Mouse (Mus musculus) intestine, postnatal 0 days (tissue): ENCODE measurements at regions not wholly inside any gene's neighbourhood (a gene's known extent, or its start where the extent isn't known, plus 50 kb on each side); places are given as distances from the start of the nearest gene placed in this dataset.

Source experiments
- ATAC-seq: fragments of 200-750 bp; cut with Nextera tagmentation; 2 replicates; pipeline ENCODE4 v1.8.0; 2017; ENCODE audit warnings: mild to moderate bottlenecking, moderate TSS enrichment, moderate library complexity
- H3K27ac ChIP-seq: fragments of 300-500 bp; sonication (generic); 2 replicates; pipeline ENCODE4 v1.5.1; 2014; ENCODE audit warnings: mild to moderate bottlenecking, low read depth, low read length, moderate library complexity
- H3K27me3 ChIP-seq: fragments of 300-500 bp; sonication (generic); replicated peaks from 2 replicates; pipeline ENCODE4 v1.6.1; 2014; ENCODE audit warnings: low read length, mixed read lengths; ENCODE audit not compliant: control insufficient read depth, insufficient read depth
- H3K36me3 ChIP-seq: fragments of 300-500 bp; sonication (generic); 2 replicates; pipeline ENCODE4 v1.6.1; 2014; ENCODE audit warnings: mild to moderate bottlenecking, moderate library complexity; ENCODE audit not compliant: control insufficient read depth, insufficient read depth
- H3K4me1 ChIP-seq: fragments of 300-500 bp; sonication (generic); replicated peaks from 2 replicates; pipeline ENCODE4 v1.6.1; 2014; ENCODE audit warnings: antibody characterized with exemption, low read length, mixed read lengths; ENCODE audit not compliant: control insufficient read depth, insufficient read depth
- H3K4me2 ChIP-seq: fragments of 300-500 bp; sonication (generic); replicated peaks from 2 replicates; pipeline ENCODE4 v1.6.1; 2014; ENCODE audit warnings: low read depth, mild to moderate bottlenecking, moderate library complexity
- H3K4me3 ChIP-seq: fragments of 300-500 bp; sonication (generic); 2 replicates; pipeline ENCODE4 v1.5.1; 2014; ENCODE audit warnings: low read depth, low read length
- H3K9ac ChIP-seq: fragments of 300-500 bp; sonication (generic); 2 replicates; pipeline ENCODE4 v1.6.1; 2014; ENCODE audit warnings: mild to moderate bottlenecking, low read depth, low read length
- H3K9me3 ChIP-seq: fragments of 300-500 bp; sonication (generic); 2 replicates; pipeline ENCODE4 v1.6.1; 2016; ENCODE audit warnings: mixed run types; ENCODE audit not compliant: control insufficient read depth
- CTCF ChIP-seq: sonication (generic); IDR thresholded peaks from 2 replicates; pipeline ENCODE4 v1.5.1; 2016; ENCODE audit warnings: low read depth, mild to moderate bottlenecking, control low read depth, antibody characterized with exemption, moderate library complexity
- WGBS: fragments of 180-500 bp; shearing (Covaris S2); extraction: QIAGEN DNeasy Blood & Tissue Kit; methylation state at CpG from one replicate; pipeline ENCODE4 v1.1.7; 2014; 5-methylcytosine and 5-hydroxymethylcytosine counted together

GRCm38 (mm10) chr1:133981185-133981584 lies 55.9 kb upstream of the Fmod start:
- Histone ChIP-seq H3K4me3 (no peak overlapping the region), H3K9ac (no peak overlapping the region), H3K27ac (no peak overlapping the region), H3K36me3 (no peaks in the 10 kb centered on the region), H3K4me1 (no peaks in the 10 kb centered on the region), H3K4me2 (no peak overlapping the region), H3K9me3 (no peaks in the 10 kb centered on the region), H3K27me3 (no peaks in the 10 kb centered on the region)
- TF ChIP-seq CTCF, result no peak
- ATAC-seq, result no peak
- WGBS, result 82% methylated on average over 4 of the region's 4 CpGs

GRCm38 (mm10) chr1:133978271-133978988 lies 57.2 kb upstream of the Prelp start:
- Histone ChIP-seq H3K4me2 (no peak overlapping the region), H3K27ac (no peak overlapping the region), H3K4me1 (no peaks in the 10 kb centered on the region), H3K4me3 (no peak overlapping the region), H3K27me3 (no peaks in the 10 kb centered on the region), H3K36me3 (no peaks in the 10 kb centered on the region), H3K9me3 (no peaks in the 10 kb centered on the region), H3K9ac (no peak overlapping the region)
- WGBS, result 44% methylated on average over 11 of the region's 11 CpGs
- peak; percentile 33; the same call in 1 of the 2 replicates for ATAC-seq
- TF ChIP-seq CTCF, result no peak

- no peak overlapping the region for H3K9ac ChIP-seq
- 76% methylated on average over 7 of the region's 7 CpGs for WGBS
- no peak for ATAC-seq
Measured at GRCm38 (mm10) chr1:133977260-133977659, 56.0 kb upstream of the Prelp start.

GRCm38 (mm10) chr1:133973801-133974200 lies 52.6 kb upstream of the Prelp start:
- 64% methylated on average over 2 of the region's 2 CpGs for WGBS
- H3K36me3 ChIP-seq, result no peaks in the 10 kb centered on the region
- H3K9ac ChIP-seq, result no peak overlapping the region
- H3K4me1 ChIP-seq, result no peaks in the 10 kb centered on the region
- no peak overlapping the region for H3K4me3 ChIP-seq
- H3K4me2 ChIP-seq, result no peak overlapping the region
- peaks cover 3% of the 10 kb centered on the region; the same call in 1 of the 2 replicates for H3K27me3 ChIP-seq
- no peaks in the 10 kb centered on the region for H3K9me3 ChIP-seq
- no peak overlapping the region for H3K27ac ChIP-seq
- ATAC-seq, result no peak
- no peak for TF ChIP-seq CTCF

More at GRCm38 (mm10) chr1:133977260-133977659, 56.0 kb upstream of the Prelp start:
- no peak overlapping the region for H3K4me2 ChIP-seq
- no peaks in the 10 kb centered on the region for H3K27me3 ChIP-seq
- H3K9me3 ChIP-seq, result no peaks in the 10 kb centered on the region
- no peaks in the 10 kb centered on the region for H3K36me3 ChIP-seq
- no peak for TF ChIP-seq CTCF
- H3K4me1 ChIP-seq, result no peaks in the 10 kb centered on the region
- H3K4me3 ChIP-seq, result no peak overlapping the region
- H3K27ac ChIP-seq, result no peak overlapping the region

GRCm38 (mm10) chr1:133971290-133971689 lies 50.1 kb upstream of the Prelp start:
- Histone ChIP-seq H3K9me3 (no peaks in the 10 kb centered on the region), H3K9ac (no peak overlapping the region), H3K27ac (no peak overlapping the region), H3K4me3 (no peak overlapping the region), H3K36me3 (no peaks in the 10 kb centered on the region), H3K4me2 (no peak overlapping the region), H3K4me1 (no peaks in the 10 kb centered on the region), H3K27me3 (peaks cover 3% of the 10 kb centered on the region; the same call in 1 of the 2 replicates)
- no peak for TF ChIP-seq CTCF
- ATAC-seq, result no peak
- WGBS, result 44% methylated on average over 3 of the region's 3 CpGs
